Mouse (Mus musculus) megakaryocyte, embryonic 14.5 days (primary cell): ENCODE measurements around the gene Tgfbr3l.

ENCODE experiments used
- FLI1 ChIP-seq: IDR thresholded peaks from 2 replicates; pipeline ENCODE4 v1.6.1; 2012; ENCODE audit warnings: low read length, inconsistent platforms, mixed read lengths
- GATA1 ChIP-seq: IDR thresholded peaks from 3 replicates; pipeline ENCODE4 v1.6.1; 2012; ENCODE audit warnings: mixed read lengths, low read length, inconsistent platforms, borderline replicate concordance

GRCm38 (mm10) chr8:4247241-4247640 lies 773 bp upstream of the Tgfbr3l start:
- TF ChIP-seq GATA1, result no peak
- TF ChIP-seq FLI1, result no peak
